Mouse (Mus musculus) megakaryocyte, embryonic 14.5 days (primary cell): ENCODE measurements around the gene Gm7075.

Source experiments
- FLI1 ChIP-seq: IDR thresholded peaks from 2 replicates; pipeline ENCODE4 v1.6.1; 2012; ENCODE audit warnings: low read length, inconsistent platforms, mixed read lengths
- GATA1 ChIP-seq: IDR thresholded peaks from 3 replicates; pipeline ENCODE4 v1.6.1; 2012; ENCODE audit warnings: mixed read lengths, low read length, inconsistent platforms, borderline replicate concordance

DNA sequence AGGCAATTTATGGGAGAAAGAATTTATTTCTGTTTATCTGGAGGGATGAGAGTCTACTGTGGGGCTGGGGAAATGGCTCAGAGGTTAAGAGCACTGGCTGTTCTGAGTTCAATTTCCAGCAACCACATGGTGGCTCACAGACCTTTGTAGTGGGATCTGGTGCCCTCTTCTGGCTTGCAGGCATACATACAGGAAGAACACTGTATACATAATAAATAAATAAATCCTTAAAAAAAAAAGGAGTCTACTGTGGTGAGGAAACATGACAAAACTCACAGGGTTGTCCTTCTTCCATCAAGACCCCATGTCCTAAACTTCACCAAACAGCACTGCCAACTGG lies 2.9 kb upstream of the Gm7075 start:
- TF ChIP-seq GATA1 (no peak), FLI1 (no peak)
